Mouse (Mus musculus) liver, postnatal 0 days (tissue): ENCODE data around the gene Lrch1.

ENCODE experiments used
- CTCF ChIP-seq: sonication (generic); IDR thresholded peaks from 2 replicates; pipeline ENCODE4 v1.5.1; 2016; ENCODE audit warnings: antibody characterized with exemption, low read depth
- EP300 ChIP-seq: IDR thresholded peaks from 2 replicates; pipeline ENCODE4 v1.6.1; 2016; ENCODE audit warnings: antibody characterized with exemption, low read depth, mild to moderate bottlenecking

- no peak for TF ChIP-seq CTCF
- TF ChIP-seq EP300 = no peak
These were observed 101.0 kb downstream of the Lrch1 start for GRCm38 (mm10) chr14:74846668-74847067.
